Mouse (Mus musculus) neural tube, embryonic 14.5 days (tissue): Measurements from ENCODE around the gene Gpr132. TPM values are rescaled to one million over a fixed set of nuclear protein-coding genes. Genes with fewer than 3 reads are reported as not detected.
A peak's percentile ranks its signal among the peaks of the same experiment; 100 is the strongest.

Experiments
- ATAC-seq: fragments of 200-750 bp; cut with Nextera tagmentation; 2 replicates; pipeline ENCODE4 v1.8.0; 2017; ENCODE audit warnings: low read depth, mild to moderate bottlenecking, moderate TSS enrichment, moderate library complexity
- H3K27ac ChIP-seq: fragments of 300-500 bp; sonication (generic); 2 replicates; pipeline ENCODE4 v1.5.1; 2014; ENCODE audit warnings: low read depth, mild to moderate bottlenecking, control low read depth, low read length, moderate library complexity, mixed read lengths
- H3K27me3 ChIP-seq: fragments of 300-500 bp; sonication (generic); 2 replicates; pipeline ENCODE4 v1.6.1; 2014; ENCODE audit warnings: low read length; ENCODE audit not compliant: control insufficient read depth, insufficient read depth
- H3K36me3 ChIP-seq: fragments of 300-500 bp; sonication (generic); 2 replicates; pipeline ENCODE4 v1.6.1; 2014; ENCODE audit warnings: low read length, mixed read lengths; ENCODE audit not compliant: control insufficient read depth, insufficient read depth
- H3K4me1 ChIP-seq: fragments of 300-500 bp; sonication (generic); 2 replicates; pipeline ENCODE4 v1.6.1; 2014; ENCODE audit warnings: low read length; ENCODE audit not compliant: control insufficient read depth, insufficient read depth
- H3K4me2 ChIP-seq: fragments of 300-500 bp; sonication (generic); 2 replicates; pipeline ENCODE4 v1.6.1; 2014; ENCODE audit warnings: mild to moderate bottlenecking, low read depth, low read length, control low read depth
- H3K4me3 ChIP-seq: fragments of 300-500 bp; sonication (generic); 2 replicates; pipeline ENCODE4 v1.5.1; 2014; ENCODE audit warnings: low read depth, low read length, control low read depth, mixed read lengths
- H3K9ac ChIP-seq: fragments of 300-500 bp; sonication (generic); replicated peaks from 2 replicates; pipeline ENCODE4 v1.6.1; 2014; ENCODE audit warnings: low read depth, mild to moderate bottlenecking, control low read depth, low read length, mixed read lengths
- H3K9me3 ChIP-seq: fragments of 300-500 bp; sonication (generic); 2 replicates; pipeline ENCODE4 v1.6.1; 2016; ENCODE audit warnings: low read length; ENCODE audit not compliant: control insufficient read depth
- WGBS: fragments of 180-500 bp; shearing (Covaris S2); extraction: QIAGEN DNeasy Blood & Tissue Kit; methylation state at CpG from one replicate; pipeline ENCODE4 v1.1.7; 2014; 5-methylcytosine and 5-hydroxymethylcytosine counted together
- polyA plus RNA-seq: library from polyadenylated mRNA; unstranded; fragments of >200 nt; fragmentation: Nextera tagmentation; extraction: Ambion mirVana; gene quantifications from 2 replicates; pipeline ENCODE4 v1.2.1, GENCODE M21; 2014

The Gpr132 gene
- polyA plus RNA-seq, 1 experiment from 2014 or later, result not detected

DNA sequence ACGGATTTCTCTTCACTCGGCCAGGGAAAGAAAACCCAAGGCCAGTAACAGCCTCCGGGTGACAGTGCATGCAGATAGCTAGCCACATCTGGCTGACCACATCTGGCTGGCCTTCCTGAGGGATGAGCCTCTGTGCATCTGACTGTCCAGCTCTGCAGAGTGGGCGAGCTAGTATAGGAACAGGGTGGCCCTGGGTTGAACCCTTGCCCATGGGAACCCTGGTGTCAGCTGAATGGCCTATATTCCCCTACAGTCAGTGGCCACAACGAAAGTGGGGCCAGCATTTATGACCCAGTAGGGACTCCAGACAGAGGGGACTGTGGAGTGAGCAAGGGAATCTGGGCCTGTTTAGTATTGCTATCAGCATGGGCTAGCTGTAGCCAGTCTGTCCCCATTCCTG is 37.0 kb upstream of the Gpr132 start:
- Histone ChIP-seq H3K9me3 (no peaks in the 10 kb centered on the region), H3K4me3 (no peak overlapping the region), H3K4me1 (no peaks in the 10 kb centered on the region), H3K36me3 (peaks cover 27% of the 10 kb centered on the region), H3K27me3 (no peaks in the 10 kb centered on the region), H3K4me2 (no peak overlapping the region), H3K9ac (no peak overlapping the region), H3K27ac (no peak overlapping the region)
- WGBS, result 80% methylated on average over 5 of the region's 5 CpGs
- ATAC-seq, result no peak

DNA sequence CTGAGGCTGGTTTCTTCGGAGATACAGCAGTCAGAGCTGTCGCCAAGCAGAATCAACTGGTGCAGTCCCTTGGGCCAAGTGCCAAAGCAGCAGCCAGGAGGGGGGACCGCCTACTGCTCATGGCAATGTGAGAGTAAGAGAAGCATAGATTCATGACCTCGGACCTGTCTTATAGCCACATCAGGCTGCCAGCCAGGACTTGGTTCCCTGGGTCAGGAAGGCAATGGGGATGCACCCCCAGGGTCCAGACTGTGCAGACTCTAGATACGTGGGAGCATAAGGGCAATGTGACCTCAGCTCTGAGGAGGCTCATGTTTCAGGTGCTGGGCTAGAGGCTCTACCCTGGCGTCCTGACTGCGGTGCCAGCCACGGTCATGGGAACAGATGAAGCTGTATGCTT is 35.9 kb upstream of the Gpr132 start:
- peaks cover 17% of the 10 kb centered on the region; the same call in 1 of the 2 replicates for H3K36me3 ChIP-seq
- no peak for ATAC-seq

DNA sequence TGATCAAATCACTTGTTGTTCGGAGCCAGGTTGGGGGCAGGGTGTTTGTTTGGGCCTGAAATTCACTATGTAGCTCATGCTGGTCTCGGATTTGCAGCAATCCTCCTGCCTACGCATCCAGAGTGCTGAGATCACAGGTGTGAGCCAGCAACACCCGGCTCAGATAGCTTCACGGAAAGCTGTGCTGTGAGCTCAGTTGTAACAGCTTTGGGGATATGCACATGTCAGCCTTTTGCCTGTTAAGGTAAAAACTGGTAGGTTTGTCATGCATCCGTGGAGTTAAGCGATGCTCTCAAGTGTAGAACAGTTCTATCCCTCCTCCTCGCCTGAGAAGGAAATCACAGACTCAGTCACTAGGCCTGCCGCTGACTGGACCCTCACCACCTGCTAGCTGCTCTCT is 32.6 kb upstream of the Gpr132 start:
- Histone ChIP-seq H3K4me3 (no peak overlapping the region), H3K4me1 (peaks cover 7% of the 10 kb centered on the region), H3K27me3 (no peaks in the 10 kb centered on the region), H3K9ac (no peak overlapping the region), H3K9me3 (no peaks in the 10 kb centered on the region), H3K36me3 (0 out of 2 replicates have a peak, but pooled peaks cover 5% of the 10 kb centered on the region), H3K4me2 (no peak overlapping the region), H3K27ac (no peak overlapping the region)
- WGBS, result 91% methylated on average over 9 of the region's 9 CpGs
- ATAC-seq, result no peak

More for the DNA sequence above, 35.9 kb upstream of the Gpr132 start:
- Histone ChIP-seq H3K4me1 (no peaks in the 10 kb centered on the region), H3K4me2 (no peak overlapping the region), H3K27ac (no peak overlapping the region), H3K9me3 (no peaks in the 10 kb centered on the region), H3K9ac (no peak overlapping the region), H3K4me3 (no peak overlapping the region), H3K27me3 (no peaks in the 10 kb centered on the region)
- WGBS, result 67% methylated on average over 8 of the region's 8 CpGs

DNA sequence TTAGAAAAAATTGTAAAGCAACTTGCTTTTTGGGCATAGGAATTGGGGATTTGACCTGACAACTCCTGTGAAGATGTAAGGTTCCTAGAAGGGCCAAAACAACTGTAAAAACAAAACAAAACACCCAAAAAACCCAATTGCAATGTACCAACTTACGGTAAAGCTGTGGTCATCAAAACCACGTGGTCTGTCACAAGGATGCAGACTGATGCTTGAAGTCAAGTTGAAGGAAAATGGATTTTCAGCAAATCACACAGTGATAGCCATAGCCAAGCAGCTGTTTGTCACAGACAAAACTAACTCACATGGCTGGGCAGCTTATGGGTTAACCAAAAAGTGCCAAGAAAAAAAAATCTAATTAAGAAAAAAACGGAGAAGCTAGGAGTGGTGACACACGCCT is 30.9 kb upstream of the Gpr132 start:
- Histone ChIP-seq H3K27ac (no peak overlapping the region), H3K27me3 (no peaks in the 10 kb centered on the region), H3K36me3 (0 out of 2 replicates have a peak, but pooled peaks cover under 1% of the 10 kb centered on the region), H3K4me3 (no peak overlapping the region), H3K9ac (no peak overlapping the region), H3K9me3 (no peaks in the 10 kb centered on the region), H3K4me1 (peaks cover 7% of the 10 kb centered on the region), H3K4me2 (no peak overlapping the region)
- 70% methylated on average over 4 of the region's 4 CpGs for WGBS
- ATAC-seq, result no peak

DNA sequence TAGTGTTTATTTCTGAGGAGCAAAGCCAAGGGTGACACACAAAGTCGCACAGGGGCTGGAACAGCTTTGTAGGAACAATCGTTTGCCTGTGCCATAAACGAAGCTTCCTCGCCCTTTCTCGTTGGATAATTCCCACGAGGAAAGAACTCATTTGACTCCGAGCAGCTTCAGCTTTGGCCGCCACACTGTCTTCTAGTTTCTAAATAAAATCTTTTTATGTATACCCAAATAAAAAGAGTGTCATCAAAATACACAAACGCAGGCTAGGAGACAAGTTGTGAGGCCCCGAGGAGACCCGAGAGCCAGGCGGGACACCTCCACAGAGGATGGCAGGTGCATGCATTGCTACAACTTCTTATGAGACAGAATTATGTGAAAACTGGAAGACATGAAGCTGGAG is 30.3 kb upstream of the Gpr132 start:
- no peaks in the 10 kb centered on the region for H3K36me3 ChIP-seq
- ATAC-seq, result no peak
- H3K4me2 ChIP-seq, result no peak overlapping the region
- 50% methylated on average over 12 of the region's 12 CpGs for WGBS
- H3K9me3 ChIP-seq, result no peaks in the 10 kb centered on the region
- H3K27ac ChIP-seq, result no peak overlapping the region; the same call in 1 of the 2 replicates
- no peaks in the 10 kb centered on the region for H3K27me3 ChIP-seq
- H3K4me3 ChIP-seq, result no peak overlapping the region
- peaks cover 7% of the 10 kb centered on the region for H3K4me1 ChIP-seq
- H3K9ac ChIP-seq, result no peak overlapping the region

DNA sequence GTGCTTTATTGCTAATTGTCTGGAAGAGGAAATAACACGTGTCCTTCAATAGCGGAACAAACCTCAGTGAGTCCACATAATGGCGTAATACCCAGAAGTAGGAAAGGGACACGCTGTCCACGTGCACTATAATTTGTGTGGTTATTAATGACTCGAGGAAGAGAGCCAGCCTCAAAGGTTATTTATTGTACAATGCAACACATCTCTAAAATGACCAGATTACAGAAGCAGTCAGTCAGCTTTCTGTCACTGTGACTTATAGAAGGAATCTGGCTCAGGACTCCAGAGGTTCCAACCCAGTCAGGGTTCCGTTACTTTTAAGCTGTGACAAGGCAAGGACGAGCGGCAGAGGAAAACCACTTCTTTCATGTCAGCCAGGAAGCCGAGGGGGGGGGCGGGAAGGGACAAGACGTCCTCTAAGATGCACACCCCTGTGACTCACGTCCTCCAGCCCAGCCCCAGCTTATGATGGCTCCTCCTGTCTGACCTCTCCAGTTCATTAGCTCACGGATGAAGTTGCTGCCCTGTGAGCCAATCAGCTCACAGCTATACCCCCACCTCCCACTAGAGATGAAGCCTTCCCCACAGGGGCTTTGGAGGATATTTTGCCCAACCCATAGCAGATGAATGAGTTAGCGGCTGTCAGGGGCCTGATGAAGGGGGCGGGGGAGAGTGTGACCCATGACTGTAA is 29.6 kb upstream of the Gpr132 start:
- Histone ChIP-seq H3K4me3 (no peak overlapping the region), H3K36me3 (no peaks in the 10 kb centered on the region), H3K27ac (no peak overlapping the region), H3K4me2 (peak overlapping the region; percentile 29; the same call in 1 of the 2 replicates), H3K27me3 (no peaks in the 10 kb centered on the region), H3K4me1 (peaks cover 7% of the 10 kb centered on the region), H3K9ac (0 out of 2 replicates have a peak overlapping the region, but pooled peaks have one; percentile 21), H3K9me3 (no peaks in the 10 kb centered on the region)
- ATAC-seq, result peak; percentile 73; the same call in 1 of the 2 replicates
- WGBS, result 26% methylated on average over 16 of the region's 16 CpGs

DNA sequence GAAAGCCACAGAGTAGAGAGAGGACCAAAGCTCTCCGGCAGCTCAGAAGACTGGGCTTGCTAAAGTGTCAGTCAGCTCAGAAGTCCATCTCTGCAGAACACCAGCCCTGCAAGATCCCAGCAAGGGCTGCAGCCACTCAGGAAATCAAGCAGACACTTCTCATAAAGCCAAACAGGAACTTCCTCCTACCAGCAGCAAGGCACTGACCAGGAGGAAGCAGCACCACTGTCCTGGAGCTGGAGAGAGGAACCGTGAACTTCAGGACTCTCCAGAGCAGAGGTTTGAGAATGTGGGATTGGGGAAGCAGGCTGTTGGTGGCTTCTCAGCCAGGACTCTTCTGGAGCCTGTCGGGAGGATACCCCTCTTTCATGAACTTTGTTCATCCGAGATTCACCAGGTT is 26.9 kb upstream of the Gpr132 start:
- Histone ChIP-seq H3K27ac (no peak overlapping the region), H3K36me3 (no peaks in the 10 kb centered on the region), H3K9ac (no peak overlapping the region), H3K9me3 (no peaks in the 10 kb centered on the region), H3K4me2 (no peak overlapping the region), H3K27me3 (no peaks in the 10 kb centered on the region), H3K4me3 (no peak overlapping the region), H3K4me1 (peaks cover 7% of the 10 kb centered on the region)
- ATAC-seq, result no peak
- 69% methylated on average over 4 of the region's 4 CpGs for WGBS

DNA sequence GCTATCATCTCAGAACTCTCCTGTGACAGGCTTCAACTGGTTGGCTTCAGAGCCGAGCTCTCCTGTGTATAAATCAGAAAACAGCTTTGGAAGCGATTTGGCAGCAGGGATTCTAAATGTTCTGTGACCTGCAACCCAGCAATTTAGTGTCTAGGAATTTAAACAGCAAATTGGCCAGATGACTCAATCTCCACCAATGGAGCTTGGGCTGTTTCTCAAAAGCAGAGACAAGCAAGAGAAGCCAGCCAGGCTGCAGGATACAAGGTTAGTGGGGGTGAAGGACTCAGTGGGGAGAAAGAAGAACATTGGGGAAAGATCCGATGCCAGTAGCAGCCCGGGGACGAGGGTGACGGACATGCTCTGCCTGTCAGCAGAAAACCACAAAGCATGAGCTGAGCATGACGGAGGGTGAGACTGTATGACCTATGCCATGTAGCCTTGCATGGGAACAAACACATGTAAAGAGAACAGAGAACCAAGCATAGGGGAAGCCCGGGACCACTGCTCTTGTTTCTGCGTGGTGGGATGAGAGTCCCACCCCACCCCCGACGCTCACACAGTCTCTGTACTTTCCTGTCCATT is 26.4 kb upstream of the Gpr132 start:
- ATAC-seq, result no peak
- Histone ChIP-seq H3K9me3 (no peaks in the 10 kb centered on the region), H3K27me3 (no peaks in the 10 kb centered on the region), H3K36me3 (no peaks in the 10 kb centered on the region), H3K4me2 (no peak overlapping the region), H3K27ac (no peak overlapping the region), H3K9ac (no peak overlapping the region), H3K4me1 (peaks cover 7% of the 10 kb centered on the region), H3K4me3 (no peak overlapping the region)
- 74% methylated on average over 11 of the region's 11 CpGs for WGBS

DNA sequence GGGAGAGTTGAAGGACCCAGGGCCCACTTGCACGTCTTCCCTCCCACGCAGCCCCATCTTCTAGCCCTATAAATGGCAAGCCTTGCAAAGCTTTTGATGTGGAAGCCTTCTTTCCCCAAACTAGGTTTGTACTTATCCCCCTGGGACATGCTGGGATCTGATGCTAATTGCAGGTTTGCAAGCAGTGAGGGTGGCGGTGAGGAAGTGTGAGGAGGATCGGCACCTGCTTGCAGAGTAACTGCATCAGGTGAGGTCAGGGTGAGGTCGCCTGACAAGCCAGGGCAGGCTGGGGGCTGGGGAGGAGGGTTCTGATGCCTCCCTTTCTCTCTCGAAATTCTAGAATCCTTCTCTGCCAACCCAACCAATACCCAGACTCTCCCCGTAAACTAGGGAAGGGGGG is 17.4 kb upstream of the Gpr132 start:
- Histone ChIP-seq H3K4me1 (no peaks in the 10 kb centered on the region), H3K36me3 (no peaks in the 10 kb centered on the region), H3K9me3 (no peaks in the 10 kb centered on the region), H3K4me3 (no peak overlapping the region), H3K27me3 (no peaks in the 10 kb centered on the region), H3K4me2 (no peak overlapping the region), H3K9ac (no peak overlapping the region), H3K27ac (no peak overlapping the region)
- ATAC-seq, result no peak
- WGBS, result 65% methylated on average over 7 of the region's 7 CpGs
